In genomic region chr10:42464224-42464623, GRCm38 (mm10) we compare ENCODE assay signal across 10 mouse cellular contexts. TPM values are rescaled to one million over a fixed set of nuclear protein-coding genes. Genes with fewer than 3 reads are reported as not detected.
DNase-seq lines count a peak whose midpoint lies in the region; ATAC-seq and TF ChIP-seq lines count a peak whose summit lies in the region.
"Had no signal": no experiment of that assay in that cellular context is flagged by ENCODE, and none has a peak within 500 bp of the region (broad histone marks: within the 10 kb centered on the region; RNA-seq: fewer than 3 reads in every experiment).

No protein-coding gene starts in this region.

- H3K4me2 ChIP-seq in hindbrain, embryonic 16.5 days (ENCODE audit: low read length) = no peak overlapping the region
- no peak overlapping the region for H3K4me2 ChIP-seq in hindbrain, embryonic 12.5 days (replicated peaks)
- no peak overlapping the region for H3K4me2 ChIP-seq in kidney, embryonic 15.5 days
- H3K4me2 ChIP-seq: embryonic facial prominence, embryonic 13.5 days; neural tube, embryonic 13.5 days had no signal

- H3K9me3 ChIP-seq in hindbrain, embryonic 16.5 days (ENCODE audit: control insufficient read depth, low read length) = peaks cover 6% of the 10 kb centered on the region
- H3K9me3 ChIP-seq in hindbrain, embryonic 12.5 days (replicated peaks) = peaks cover 4% of the 10 kb centered on the region; the same call in 1 of the 2 replicates
- no peaks in the 10 kb centered on the region for H3K9me3 ChIP-seq in kidney, embryonic 15.5 days (replicated peaks)
- H3K9me3 ChIP-seq: neural tube, embryonic 13.5 days had no signal

- H3K9ac ChIP-seq in hindbrain, embryonic 16.5 days (ENCODE audit: low read depth, low read length) = no peak overlapping the region
- H3K9ac ChIP-seq in hindbrain, embryonic 12.5 days = no peak overlapping the region
- H3K9ac ChIP-seq in kidney, embryonic 15.5 days = no peak overlapping the region
- H3K9ac ChIP-seq: embryonic facial prominence, embryonic 13.5 days; neural tube, embryonic 13.5 days had no signal

- no peak for TF ChIP-seq POLR2A in olfactory bulb, adult 2 months (IDR thresholded peaks at IDR 0.05; ENCODE audit: insufficient read depth, low read depth, low read length)

- TF ChIP-seq CTCF in olfactory bulb, adult 2 months (IDR thresholded peaks at IDR 0.05; ENCODE audit: insufficient read depth, low read depth, low read length) = no peak

- no peak overlapping the region for H3K4me3 ChIP-seq in hindbrain, embryonic 16.5 days (ENCODE audit: low read length)
- H3K4me3 ChIP-seq in hindbrain, embryonic 12.5 days = no peak overlapping the region
- H3K4me3 ChIP-seq in kidney, embryonic 15.5 days (replicated peaks) = no peak overlapping the region
- no peak overlapping the region for H3K4me3 ChIP-seq in olfactory bulb, adult 2 months (ENCODE audit: insufficient read depth, low read depth, low read length)
- H3K4me3 ChIP-seq: embryonic facial prominence, embryonic 13.5 days; neural tube, embryonic 13.5 days had no signal

- DNase-seq in heart, adult 8-10 months (ENCODE audit: low spot score) = peak; percentile 64
- no peak for DNase-seq in thymus, postnatal 10 days (ENCODE audit: low spot score in 2 of 2)
- no peak for DNase-seq in right cerebral cortex, postnatal 4 days
- no peak for DNase-seq in left cerebral cortex, postnatal 4 days

- peak; percentile 40; the same call in 1 of the 2 replicates for ATAC-seq in hindbrain, embryonic 16.5 days
- no peak for ATAC-seq in hindbrain, embryonic 12.5 days (ENCODE audit: low FRiP score)
- peak; percentile 71; the same call in 1 of the 2 replicates for ATAC-seq in kidney, embryonic 15.5 days (replicated peaks; ENCODE audit: low FRiP score)

- intact Hi-C loops in left cerebral cortex, postnatal 4 days (cut with DNase I) = no loop called here

- WGBS in hindbrain, embryonic 16.5 days = 49% methylated on average over 5 of the region's 5 CpGs
- 50% methylated on average over 5 of the region's 5 CpGs for WGBS in hindbrain, embryonic 12.5 days
- WGBS in kidney, embryonic 15.5 days = 22% methylated on average over 5 of the region's 5 CpGs
- 70% methylated on average over 5 of the region's 5 CpGs for WGBS in olfactory bulb, adult 2 months

- H3K4me1 ChIP-seq in hindbrain, embryonic 16.5 days (ENCODE audit: control insufficient read depth, insufficient read depth, low read depth, low read length) = no peaks in the 10 kb centered on the region
- H3K4me1 ChIP-seq in hindbrain, embryonic 12.5 days = no peaks in the 10 kb centered on the region
- peaks cover 7% of the 10 kb centered on the region for H3K4me1 ChIP-seq in kidney, embryonic 15.5 days
- peaks cover 8% of the 10 kb centered on the region for H3K4me1 ChIP-seq in olfactory bulb, adult 2 months (ENCODE audit: control insufficient read depth, insufficient read depth, low read length)
- H3K4me1 ChIP-seq: neural tube, embryonic 13.5 days had no signal

- no peak overlapping the region for H3K27ac ChIP-seq in hindbrain, embryonic 16.5 days (ENCODE audit: low read depth, low read length)
- no peak overlapping the region for H3K27ac ChIP-seq in hindbrain, embryonic 12.5 days
- H3K27ac ChIP-seq in kidney, embryonic 15.5 days = peak overlapping the region; percentile 67
- 0 out of 2 replicates have a peak overlapping the region, but pooled peaks have one; percentile 17 for H3K27ac ChIP-seq in olfactory bulb, adult 2 months (ENCODE audit: insufficient read depth, low read depth, low read length)
- H3K27ac ChIP-seq: embryonic facial prominence, embryonic 13.5 days had no signal

- 0 out of 2 replicates have a peak, but pooled peaks cover 3% of the 10 kb centered on the region for H3K36me3 ChIP-seq in hindbrain, embryonic 16.5 days (ENCODE audit: control insufficient read depth, insufficient read depth, low read length)
- H3K36me3 ChIP-seq in hindbrain, embryonic 12.5 days = no peaks in the 10 kb centered on the region
- peaks cover 6% of the 10 kb centered on the region for H3K36me3 ChIP-seq in kidney, embryonic 15.5 days

- no peaks in the 10 kb centered on the region for H3K27me3 ChIP-seq in hindbrain, embryonic 16.5 days (replicated peaks; ENCODE audit: control insufficient read depth, insufficient read depth, low read length)
- H3K27me3 ChIP-seq in hindbrain, embryonic 12.5 days = no peaks in the 10 kb centered on the region
- H3K27me3 ChIP-seq in kidney, embryonic 15.5 days = no peaks in the 10 kb centered on the region
- H3K27me3 ChIP-seq: embryonic facial prominence, embryonic 13.5 days; neural tube, embryonic 13.5 days had no signal

RNA-seq across cellular contexts. Expression of gene Afg1l, which starts 14.1 kb away (rescaled TPM):
- polyA plus RNA-seq in hindbrain, embryonic 16.5 days (2015; fragmentation: Nextera tagmentation; extraction: Ambion mirVana) = 9.5 and 10.1 TPM in 2 replicates
- 5.4 and 7.4 TPM in 2 replicates for polyA plus RNA-seq in hindbrain, embryonic 12.5 days (2016; fragmentation: Nextera tagmentation; extraction: Ambion mirVana)
- 10 to 100 TPM; 29.9 to 32.3 (median 31.6) TPM for total RNA-seq in heart, adult 8-10 months (2022)
- polyA plus RNA-seq in kidney, embryonic 15.5 days (2015; fragmentation: Nextera tagmentation; extraction: Ambion mirVana) = 7.0 and 7.3 TPM in 2 replicates
- not detected in 2 replicates for polyA plus RNA-seq in olfactory bulb, adult 2 months (2012; ENCODE audit: insufficient read depth, insufficient read length, low replicate concordance, missing spikeins)
- 1 to 10 TPM; 5.0 to 5.3 TPM for total RNA-seq in left cerebral cortex, postnatal 4 days (2021)

RNA-seq across cellular contexts. Expression of gene Snx3, which starts 37.6 kb away (rescaled TPM):
- 339 and 365 TPM in 2 replicates for polyA plus RNA-seq in hindbrain, embryonic 16.5 days (2015; fragmentation: Nextera tagmentation; extraction: Ambion mirVana)
- 242 and 249 TPM in 2 replicates for polyA plus RNA-seq in hindbrain, embryonic 12.5 days (2016; fragmentation: Nextera tagmentation; extraction: Ambion mirVana)
- 100 to 1,000 TPM; 157 to 170 (median 164) TPM for total RNA-seq in heart, adult 8-10 months (2022)
- polyA plus RNA-seq in kidney, embryonic 15.5 days (2015; fragmentation: Nextera tagmentation; extraction: Ambion mirVana) = 326 and 335 TPM in 2 replicates
- not detected in 2 replicates for polyA plus RNA-seq in olfactory bulb, adult 2 months (2012; ENCODE audit: insufficient read depth, insufficient read length, low replicate concordance, missing spikeins)
- 100 to 1,000 TPM; 164 to 170 TPM for total RNA-seq in left cerebral cortex, postnatal 4 days (2021)

Comparison
In these comparisons a context has a peak if more than half of its experiments do, and no peak if none do; other contexts are left out.
1. H3K27ac ChIP-seq: peak in kidney, embryonic 15.5 days (single experiment) and olfactory bulb, adult 2 months (single experiment); none in hindbrain, embryonic 16.5 days (single experiment) and hindbrain, embryonic 12.5 days (single experiment).